Comparison of ENCODE assay signal across 8 mouse cellular contexts in genomic region chr7:44521710-44522109, GRCm38 (mm10). TPM values are rescaled to one million over a fixed set of nuclear protein-coding genes. Genes with fewer than 3 reads are reported as not detected.
DNase-seq lines count a peak whose midpoint lies in the region; ATAC-seq and TF ChIP-seq lines count a peak whose summit lies in the region.

No protein-coding gene starts in this region.

- DNase-seq in layer of hippocampus, adult 2 months (ENCODE audit: low spot score in 2 of 2) = peak; percentile 33 to 56
- DNase-seq in layer of hippocampus, postnatal 36 days = no peak
- peak; percentile 67 for DNase-seq in brain, embryonic 14.5 days (ENCODE audit: low read depth)
- peak; percentile 82 for DNase-seq in thymus, adult 2 months

- H3K9ac ChIP-seq in forebrain, embryonic 13.5 days = no peak overlapping the region
- no peak overlapping the region for H3K9ac ChIP-seq in hindbrain, embryonic 15.5 days
- no peak overlapping the region for H3K9ac ChIP-seq in limb, embryonic 15.5 days
- no peak overlapping the region for H3K9ac ChIP-seq in midbrain, embryonic 15.5 days

- H3K4me1 ChIP-seq in forebrain, embryonic 13.5 days = peaks cover 15% of the 10 kb centered on the region
- H3K4me1 ChIP-seq in hindbrain, embryonic 15.5 days (replicated peaks) = 0 out of 2 replicates have a peak, but pooled peaks cover 3% of the 10 kb centered on the region
- peaks cover 15% of the 10 kb centered on the region for H3K4me1 ChIP-seq in limb, embryonic 15.5 days
- H3K4me1 ChIP-seq in midbrain, embryonic 15.5 days = peaks cover 6% of the 10 kb centered on the region; the same call in 1 of the 2 replicates
- H3K4me1 ChIP-seq in thymus, adult 2 months (replicated peaks; ENCODE audit: control insufficient read depth, insufficient read depth, low read length) = peaks cover 6% of the 10 kb centered on the region; the same call in 1 of the 2 replicates

- H3K4me2 ChIP-seq in forebrain, embryonic 13.5 days = peak overlapping the region; percentile 47
- peak overlapping the region; percentile 37 for H3K4me2 ChIP-seq in hindbrain, embryonic 15.5 days
- 0 out of 2 replicates have a peak overlapping the region, but pooled peaks have one; percentile 19 for H3K4me2 ChIP-seq in limb, embryonic 15.5 days
- H3K4me2 ChIP-seq in midbrain, embryonic 15.5 days = peak overlapping the region; percentile 24

- 3% methylated on average over 18 of the region's 20 CpGs for WGBS in forebrain, embryonic 13.5 days
- WGBS in hindbrain, embryonic 15.5 days = 4% methylated on average over 20 of the region's 20 CpGs
- WGBS in limb, embryonic 15.5 days = 2% methylated on average over 20 of the region's 20 CpGs
- 3% methylated on average over 20 of the region's 20 CpGs for WGBS in midbrain, embryonic 15.5 days
- WGBS in thymus, adult 2 months = 4% methylated on average over 20 of the region's 20 CpGs

- H3K27ac ChIP-seq in layer of hippocampus, adult 2 months = no peak overlapping the region
- H3K27ac ChIP-seq in forebrain, embryonic 13.5 days = no peak overlapping the region
- no peak overlapping the region for H3K27ac ChIP-seq in hindbrain, embryonic 15.5 days (replicated peaks)
- H3K27ac ChIP-seq in limb, embryonic 15.5 days = no peak overlapping the region
- H3K27ac ChIP-seq in midbrain, embryonic 15.5 days = no peak overlapping the region
- H3K27ac ChIP-seq in thymus, adult 2 months (ENCODE audit: control insufficient read depth, insufficient read depth, low read length) = no peak overlapping the region

- H3K9me3 ChIP-seq in forebrain, embryonic 13.5 days (replicated peaks) = no peaks in the 10 kb centered on the region
- H3K9me3 ChIP-seq in hindbrain, embryonic 15.5 days = no peaks in the 10 kb centered on the region
- H3K9me3 ChIP-seq in limb, embryonic 15.5 days = no peaks in the 10 kb centered on the region
- no peaks in the 10 kb centered on the region for H3K9me3 ChIP-seq in midbrain, embryonic 15.5 days

- H3K4me3 ChIP-seq in layer of hippocampus, adult 2 months = no peak overlapping the region
- H3K4me3 ChIP-seq in forebrain, embryonic 13.5 days = peak overlapping the region; percentile 17; the same call in 1 of the 2 replicates
- H3K4me3 ChIP-seq in hindbrain, embryonic 15.5 days = no peak overlapping the region
- no peak overlapping the region for H3K4me3 ChIP-seq in limb, embryonic 15.5 days
- H3K4me3 ChIP-seq in midbrain, embryonic 15.5 days = no peak overlapping the region
- H3K4me3 ChIP-seq in thymus, adult 2 months (ENCODE audit: control insufficient read depth, insufficient read depth, low read length) = no peak overlapping the region

- ATAC-seq in forebrain, embryonic 13.5 days = peak; percentile 81; the same call in 1 of the 2 replicates
- no peak for ATAC-seq in hindbrain, embryonic 15.5 days (ENCODE audit: low FRiP score, low read depth)
- no peak for ATAC-seq in limb, embryonic 15.5 days (ENCODE audit: insufficient number of reproducible peaks, low FRiP score, low TSS enrichment, low read depth)
- ATAC-seq in midbrain, embryonic 15.5 days (replicated peaks) = no peak; the same call in 1 of the 2 replicates

- H3K36me3 ChIP-seq in forebrain, embryonic 13.5 days (ENCODE audit: poor library complexity, severe bottlenecking) = no peaks in the 10 kb centered on the region
- no peaks in the 10 kb centered on the region for H3K36me3 ChIP-seq in hindbrain, embryonic 15.5 days
- no peaks in the 10 kb centered on the region for H3K36me3 ChIP-seq in limb, embryonic 15.5 days
- H3K36me3 ChIP-seq in midbrain, embryonic 15.5 days (replicated peaks) = no peaks in the 10 kb centered on the region
- H3K36me3 ChIP-seq in thymus, adult 2 months (ENCODE audit: control insufficient read depth, insufficient read depth, low read length) = no peaks in the 10 kb centered on the region

- H3K27me3 ChIP-seq in forebrain, embryonic 13.5 days = peaks cover 55% of the 10 kb centered on the region
- peaks cover 43% of the 10 kb centered on the region for H3K27me3 ChIP-seq in hindbrain, embryonic 15.5 days
- H3K27me3 ChIP-seq in limb, embryonic 15.5 days = peaks cover 59% of the 10 kb centered on the region
- H3K27me3 ChIP-seq in midbrain, embryonic 15.5 days (replicated peaks) = peaks cover 25% of the 10 kb centered on the region
- H3K27me3 ChIP-seq in thymus, adult 2 months (ENCODE audit: control insufficient read depth, insufficient read depth, low read length) = no peaks in the 10 kb centered on the region

- peak; percentile 85 for TF ChIP-seq CTCF in layer of hippocampus, adult 2 months (conservative IDR thresholded peaks at IDR 0.05)
- peak; percentile 74 for TF ChIP-seq CTCF in brain, embryonic 14.5 days (IDR thresholded peaks at IDR 0.05; ENCODE audit: borderline replicate concordance, extremely low read depth, insufficient read depth, insufficient read length)
- peak; percentile 91 for TF ChIP-seq CTCF in thymus, adult 2 months (IDR thresholded peaks at IDR 0.05; ENCODE audit: borderline replicate concordance, control insufficient read depth, extremely low read depth, insufficient read depth, low read length, poor library complexity)

- TF ChIP-seq POLR2A in brain, embryonic 14.5 days (IDR thresholded peaks at IDR 0.05; ENCODE audit: borderline replicate concordance, extremely low read depth, insufficient read depth, insufficient read length, poor library complexity, severe bottlenecking) = no peak
- no peak for TF ChIP-seq POLR2A in thymus, adult 2 months (IDR thresholded peaks at IDR 0.05; ENCODE audit: control insufficient read depth, extremely low read depth, insufficient read depth, low read length, poor library complexity)

RNA-seq across cellular contexts. Expression of gene Mybpc2, which starts 2.7 kb away (rescaled TPM):
- not detected for total RNA-seq in layer of hippocampus, adult 2 months (2021)
- under 1 TPM in 1 of 2 experiments, not detected in 1; 0.12 TPM for total RNA-seq in layer of hippocampus, postnatal 36 days (2021)
- polyA plus RNA-seq in brain, embryonic 14.5 days (2012; rRNA removed) = not detected in 2 replicates
- 0.13 and 0.14 TPM in 2 replicates for polyA plus RNA-seq in forebrain, embryonic 13.5 days (2015; fragmentation: Nextera tagmentation; extraction: Ambion mirVana)
- polyA plus RNA-seq in hindbrain, embryonic 15.5 days (2015; fragmentation: Nextera tagmentation; extraction: Ambion mirVana) = 0.10 and 0.18 TPM in 2 replicates
- polyA plus RNA-seq in limb, embryonic 15.5 days (2015; fragmentation: Nextera tagmentation; extraction: Ambion mirVana) = 0.13 and 0.16 TPM in 2 replicates
- polyA plus RNA-seq in midbrain, embryonic 15.5 days (2015; fragmentation: Nextera tagmentation; extraction: Ambion mirVana) = 0.19 and 0.28 TPM in 2 replicates
- polyA plus RNA-seq in thymus, adult 2 months (2012; rRNA removed) = 0.53 and 0.55 TPM in 2 replicates

RNA-seq across cellular contexts. Expression of gene Spib, which starts 10.2 kb away (rescaled TPM):
- under 1 TPM; 0.12 to 0.13 TPM for total RNA-seq in layer of hippocampus, adult 2 months (2021)
- total RNA-seq in layer of hippocampus, postnatal 36 days (2021) = under 1 TPM in 1 of 2 experiments, not detected in 1; 0.13 TPM
- polyA plus RNA-seq in brain, embryonic 14.5 days (2012; rRNA removed) = 0.11 and 0.19 TPM in 2 replicates
- polyA plus RNA-seq in forebrain, embryonic 13.5 days (2015; fragmentation: Nextera tagmentation; extraction: Ambion mirVana) = not detected in 2 replicates
- not detected in 2 replicates for polyA plus RNA-seq in hindbrain, embryonic 15.5 days (2015; fragmentation: Nextera tagmentation; extraction: Ambion mirVana)
- polyA plus RNA-seq in limb, embryonic 15.5 days (2015; fragmentation: Nextera tagmentation; extraction: Ambion mirVana) = 0.70 and 0.72 TPM in 2 replicates
- polyA plus RNA-seq in midbrain, embryonic 15.5 days (2015; fragmentation: Nextera tagmentation; extraction: Ambion mirVana) = 0.05 TPM in 1 of 2 replicates, not detected in the other
- 40.3 and 43.3 TPM in 2 replicates for polyA plus RNA-seq in thymus, adult 2 months (2012; rRNA removed)

RNA-seq across cellular contexts. Expression of gene Fam71e1, which starts 25.3 kb away (rescaled TPM):
- total RNA-seq in layer of hippocampus, adult 2 months (2021) = 10 to 100 TPM; 19.3 to 23.4 TPM
- 10 to 100 TPM; 14.3 to 15.7 TPM for total RNA-seq in layer of hippocampus, postnatal 36 days (2021)
- polyA plus RNA-seq in brain, embryonic 14.5 days (2012; rRNA removed) = 31.7 and 47.3 TPM in 2 replicates
- 30.1 and 35.0 TPM in 2 replicates for polyA plus RNA-seq in forebrain, embryonic 13.5 days (2015; fragmentation: Nextera tagmentation; extraction: Ambion mirVana)
- polyA plus RNA-seq in hindbrain, embryonic 15.5 days (2015; fragmentation: Nextera tagmentation; extraction: Ambion mirVana) = 21.3 and 23.6 TPM in 2 replicates
- polyA plus RNA-seq in limb, embryonic 15.5 days (2015; fragmentation: Nextera tagmentation; extraction: Ambion mirVana) = 9.7 and 12.8 TPM in 2 replicates
- 30.1 and 36.6 TPM in 2 replicates for polyA plus RNA-seq in midbrain, embryonic 15.5 days (2015; fragmentation: Nextera tagmentation; extraction: Ambion mirVana)
- polyA plus RNA-seq in thymus, adult 2 months (2012; rRNA removed) = 7.8 and 9.4 TPM in 2 replicates

RNA-seq across cellular contexts. Expression of gene Emc10, which starts 25.4 kb away (rescaled TPM):
- total RNA-seq in layer of hippocampus, adult 2 months (2021) = 100 to 1,000 TPM; 210 to 220 TPM
- total RNA-seq in layer of hippocampus, postnatal 36 days (2021) = 100 to 1,000 TPM; 205 to 215 TPM
- 218 and 287 TPM in 2 replicates for polyA plus RNA-seq in brain, embryonic 14.5 days (2012; rRNA removed)
- 101 and 106 TPM in 2 replicates for polyA plus RNA-seq in forebrain, embryonic 13.5 days (2015; fragmentation: Nextera tagmentation; extraction: Ambion mirVana)
- 148 and 165 TPM in 2 replicates for polyA plus RNA-seq in hindbrain, embryonic 15.5 days (2015; fragmentation: Nextera tagmentation; extraction: Ambion mirVana)
- polyA plus RNA-seq in limb, embryonic 15.5 days (2015; fragmentation: Nextera tagmentation; extraction: Ambion mirVana) = 103 and 116 TPM in 2 replicates
- polyA plus RNA-seq in midbrain, embryonic 15.5 days (2015; fragmentation: Nextera tagmentation; extraction: Ambion mirVana) = 145 and 162 TPM in 2 replicates
- 378 and 406 TPM in 2 replicates for polyA plus RNA-seq in thymus, adult 2 months (2012; rRNA removed)

RNA-seq across cellular contexts. Expression of gene Pold1, which starts 26.9 kb away (rescaled TPM):
- total RNA-seq in layer of hippocampus, adult 2 months (2021) = 10 to 100 TPM in 1 of 2 experiments, 1 to 10 TPM in 1; 9.0 to 10.5 TPM
- 1 to 10 TPM; 6.2 to 8.7 TPM for total RNA-seq in layer of hippocampus, postnatal 36 days (2021)
- polyA plus RNA-seq in brain, embryonic 14.5 days (2012; rRNA removed) = 38.4 and 70.1 TPM in 2 replicates
- 77.8 and 89.7 TPM in 2 replicates for polyA plus RNA-seq in forebrain, embryonic 13.5 days (2015; fragmentation: Nextera tagmentation; extraction: Ambion mirVana)
- polyA plus RNA-seq in hindbrain, embryonic 15.5 days (2015; fragmentation: Nextera tagmentation; extraction: Ambion mirVana) = 27.5 and 29.4 TPM in 2 replicates
- polyA plus RNA-seq in limb, embryonic 15.5 days (2015; fragmentation: Nextera tagmentation; extraction: Ambion mirVana) = 75.7 and 83.6 TPM in 2 replicates
- 23.8 and 25.3 TPM in 2 replicates for polyA plus RNA-seq in midbrain, embryonic 15.5 days (2015; fragmentation: Nextera tagmentation; extraction: Ambion mirVana)
- polyA plus RNA-seq in thymus, adult 2 months (2012; rRNA removed) = 208 and 235 TPM in 2 replicates

Comparison
In these comparisons a context has a peak if more than half of its experiments do, and no peak if none do; other contexts are left out.
1. DNase-seq: peak in layer of hippocampus, adult 2 months (2 of 2), brain, embryonic 14.5 days (single experiment) and thymus, adult 2 months (single experiment); none in layer of hippocampus, postnatal 36 days (0 of 2).
2. RNA of gene Spib, which starts 10.2 kb away (polyA plus RNA-seq): 40.3 to 43.3 TPM in thymus, adult 2 months; 0.70 to 0.72 TPM in limb, embryonic 15.5 days, 0.11 to 0.19 TPM in brain, embryonic 14.5 days, 0.05 TPM in midbrain, embryonic 15.5 days, not detected in forebrain, embryonic 13.5 days and not detected in hindbrain, embryonic 15.5 days; every median in the first group is over 10 times any median in the second.
3. Peak in every context shown above with its lines, with median percentiles within 50 percentile points of each other: CTCF ChIP-seq and H3K4me2 ChIP-seq.